Mouse (Mus musculus): ENCODE results near the gene Klk10.

Klk10 gene

DNA sequence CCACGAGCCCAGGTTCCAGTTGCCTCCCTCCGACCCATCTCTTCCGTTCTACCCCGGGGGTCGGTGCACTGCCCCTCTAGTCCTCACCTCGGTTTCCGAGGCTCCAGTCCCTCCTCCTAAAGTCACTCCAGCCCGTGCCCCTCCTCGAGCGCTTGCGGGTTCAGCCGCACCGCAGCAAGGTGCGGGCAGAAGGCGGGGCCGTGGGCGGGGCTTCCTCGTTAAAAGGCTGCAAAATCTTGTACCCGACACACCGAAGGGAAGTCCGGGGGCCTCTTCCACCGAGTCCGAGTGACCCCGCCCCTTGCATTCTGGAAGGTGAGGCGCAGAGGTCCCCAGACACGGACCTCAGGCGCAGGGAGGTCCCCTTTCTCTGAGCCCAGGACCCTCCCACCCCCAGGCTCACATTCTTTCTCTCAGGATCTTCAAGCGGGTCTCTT lies 16.5 kb downstream of the Klk10 start, which contains the start of gene Klk8:
Gene Klk8, plus strand, starts transcription at position 245 of the 437 bp plus-strand sequence.
- DNase-seq = no peak

DNA sequence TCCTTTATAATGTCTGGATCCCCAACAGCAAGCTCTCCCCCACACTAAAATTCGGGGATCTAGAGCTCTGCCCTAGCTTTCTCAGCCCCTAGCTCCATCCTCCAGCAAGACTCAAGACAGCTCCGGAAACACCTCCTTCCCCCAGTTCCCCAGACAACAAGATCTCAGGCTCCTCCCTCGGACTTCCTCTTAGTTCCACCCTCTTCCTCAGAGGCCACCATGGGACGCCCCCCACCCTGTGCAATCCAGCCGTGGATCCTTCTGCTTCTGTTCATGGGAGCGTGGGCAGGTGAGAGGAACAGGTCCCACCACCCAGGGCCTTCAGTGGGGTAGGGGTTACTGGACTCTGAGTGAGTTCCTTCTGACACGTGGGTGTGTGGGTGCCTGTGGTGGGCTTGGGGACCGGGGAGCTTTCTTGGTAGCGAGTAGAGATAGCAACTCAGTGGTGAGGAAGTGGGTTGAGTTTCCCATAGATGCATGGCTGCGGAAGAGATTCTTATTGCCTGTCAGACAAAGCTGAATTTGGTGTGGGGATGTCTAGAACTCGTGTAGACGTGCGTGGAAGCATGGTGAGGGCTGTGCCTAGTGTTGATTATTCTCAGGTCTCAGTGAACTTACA lies 17.1 kb downstream of the Klk10 start:
- DNase-seq = no peak

DNA sequence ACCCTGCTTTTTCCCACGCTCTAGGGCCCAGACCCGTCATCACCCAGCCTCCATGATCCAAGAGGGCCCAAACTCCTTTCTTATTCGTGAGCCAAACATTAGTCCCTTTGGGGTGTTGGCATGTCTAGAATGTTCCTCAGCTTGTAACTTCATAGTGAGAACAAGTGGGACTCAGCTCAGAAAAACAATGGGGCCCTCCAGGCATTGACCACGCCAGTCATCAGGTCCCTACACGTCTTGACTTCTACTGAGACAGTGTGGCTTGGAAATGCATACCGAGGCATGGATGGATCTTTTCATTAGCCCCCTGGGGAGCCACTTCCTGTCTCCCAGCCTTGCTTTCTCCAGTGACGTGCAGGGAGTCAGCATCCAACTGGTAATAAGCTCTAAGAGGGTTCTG lies 19.0 kb downstream of the Klk10 start:
- DNase-seq = no peak

DNA sequence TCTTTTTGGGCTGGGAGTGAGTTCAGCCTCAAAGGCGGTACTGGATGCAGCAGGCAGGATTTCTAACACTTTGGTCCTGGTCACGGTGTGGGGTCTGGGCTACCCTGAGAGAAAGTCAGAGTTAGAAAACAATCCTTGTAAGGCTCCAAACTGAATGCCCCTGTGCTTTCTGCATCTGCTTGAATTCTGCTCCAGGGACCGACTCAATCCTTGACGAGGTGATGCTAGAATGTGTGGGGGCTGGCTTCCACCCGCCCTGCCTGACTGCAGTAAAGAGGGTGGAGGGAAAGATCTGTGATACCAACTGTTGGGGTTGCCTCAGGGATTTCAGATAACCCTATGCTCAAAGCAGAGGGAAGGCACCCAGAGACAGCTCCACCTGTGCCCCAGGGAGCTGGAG lies 30.2 kb downstream of the Klk10 start, which contains the start of gene Klk7:
Gene Klk7, plus strand, starts transcription at position 301 of the 400 bp plus-strand sequence.
- no peak for DNase-seq

DNA sequence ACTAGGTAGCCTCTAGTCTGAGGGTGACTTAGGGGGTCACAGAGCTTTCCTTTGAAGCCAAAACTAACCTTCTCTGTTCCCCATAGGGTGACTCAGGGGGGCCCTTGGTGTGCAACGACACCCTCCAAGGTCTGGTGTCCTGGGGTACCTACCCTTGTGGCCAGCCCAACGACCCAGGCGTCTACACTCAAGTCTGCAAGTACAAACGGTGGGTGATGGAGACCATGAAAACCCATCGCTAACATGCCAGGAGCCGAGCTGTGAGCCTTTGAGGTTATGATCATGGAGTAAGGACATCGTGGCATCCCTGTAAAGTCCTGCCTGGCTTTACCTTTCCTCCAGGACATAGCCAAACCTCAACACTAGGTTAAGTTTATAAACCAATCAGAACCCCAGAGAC lies 34.4 kb downstream of the Klk10 start:
- DNase-seq = no peak

DNA sequence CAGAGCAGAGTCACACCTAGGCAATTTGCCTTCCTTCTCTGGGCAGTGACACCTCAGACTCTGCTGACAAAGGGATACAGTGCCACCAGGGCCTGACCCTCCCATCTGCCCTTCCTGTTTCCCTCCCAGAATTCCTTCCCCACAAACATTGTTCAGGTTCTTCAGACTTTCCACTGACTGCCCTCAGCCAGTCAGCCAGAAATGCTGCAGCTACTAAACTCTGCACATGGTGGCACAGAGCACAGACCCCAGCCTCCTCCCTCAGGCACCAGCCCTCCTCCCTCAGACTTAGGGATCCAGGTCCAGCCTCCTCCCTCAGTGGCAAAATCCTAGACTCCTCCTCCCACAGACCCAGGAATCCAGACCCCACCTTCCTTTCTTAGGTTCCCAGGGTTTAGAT lies 35.9 kb downstream of the Klk10 start:
- DNase-seq = no peak

DNA sequence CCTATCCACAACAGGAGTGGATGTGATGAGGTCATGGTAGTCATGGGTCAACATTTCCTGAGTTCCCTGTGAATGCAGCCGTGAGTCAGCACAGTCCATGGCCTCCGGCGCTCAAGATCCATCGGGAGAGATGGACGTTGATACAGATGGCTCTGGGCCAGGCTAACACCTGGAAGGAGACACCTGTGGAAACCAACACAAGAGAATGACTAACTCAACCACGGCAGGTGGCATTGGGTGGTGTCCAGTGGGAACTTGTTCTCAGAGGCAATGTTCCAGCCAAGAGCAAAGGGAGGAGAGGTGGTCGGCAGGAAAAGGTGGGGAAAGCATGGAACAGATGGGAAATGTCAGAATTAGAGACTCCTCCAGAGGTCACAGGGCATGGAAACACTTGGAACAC lies 40.7 kb downstream of the Klk10 start:
- DNase-seq = no peak

DNA sequence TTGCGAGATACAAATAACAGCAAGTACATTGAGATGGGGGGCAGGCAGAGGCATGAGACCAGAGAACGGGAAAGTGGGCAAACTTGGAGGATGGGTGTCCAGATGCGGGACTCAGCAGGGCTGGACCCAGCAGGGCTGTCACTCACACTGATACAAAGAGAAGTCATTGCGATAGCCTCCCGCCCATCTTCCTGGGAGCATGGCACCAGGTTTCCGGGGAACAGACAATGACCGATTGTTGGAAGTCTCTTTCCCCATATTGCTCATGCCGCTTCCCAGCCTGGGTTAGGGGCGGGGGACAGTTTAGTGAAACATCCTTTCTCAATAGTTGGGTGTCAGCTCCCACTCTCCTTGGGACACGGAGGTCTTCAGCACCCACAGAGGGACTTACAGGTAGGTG lies 43.4 kb downstream of the Klk10 start, which contains the start of gene Klk6:
Gene Klk6, plus strand, starts transcription at position 301 of the 400 bp plus-strand sequence.
- DNase-seq = no peak

DNA sequence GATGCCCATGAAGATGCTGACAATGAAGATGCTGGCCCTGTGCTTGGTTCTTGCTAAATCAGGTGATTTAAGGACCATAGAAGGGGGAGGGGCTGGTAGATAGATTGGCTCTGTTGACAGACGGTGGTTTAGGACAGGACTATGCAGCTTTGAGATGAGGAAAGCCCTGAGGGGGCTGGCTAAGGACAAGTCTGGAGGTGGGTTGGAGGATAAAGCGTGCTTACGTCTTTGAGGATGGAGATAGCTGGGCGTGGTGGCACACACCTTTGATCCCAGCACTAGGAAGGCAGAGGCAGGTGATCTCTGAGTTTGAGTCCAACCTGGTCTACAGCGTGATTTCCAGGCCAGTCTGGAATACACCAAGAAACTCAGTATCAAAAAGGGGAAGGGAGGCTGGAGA lies 45.2 kb downstream of the Klk10 start:
- DNase-seq = no peak

DNA sequence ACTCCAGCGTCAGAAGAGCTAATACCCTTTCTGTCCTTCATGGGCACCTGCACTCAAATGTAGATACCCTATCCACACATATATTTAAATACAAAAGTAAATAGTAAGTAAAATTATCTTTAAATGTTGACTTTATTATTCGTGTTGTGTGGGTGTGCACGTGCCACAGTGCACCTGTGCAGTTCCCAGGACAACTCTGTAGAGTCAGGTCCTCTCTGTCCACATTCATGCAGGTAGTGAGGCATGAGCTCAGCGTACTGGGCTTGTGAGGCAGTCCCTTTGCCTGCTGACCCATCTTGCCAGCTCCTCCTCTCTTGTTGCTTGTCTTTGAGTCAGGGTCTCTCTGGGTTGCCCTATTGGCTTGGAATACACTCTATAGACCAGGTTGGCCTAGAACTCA lies 46.9 kb downstream of the Klk10 start:
- no peak for DNase-seq

DNA sequence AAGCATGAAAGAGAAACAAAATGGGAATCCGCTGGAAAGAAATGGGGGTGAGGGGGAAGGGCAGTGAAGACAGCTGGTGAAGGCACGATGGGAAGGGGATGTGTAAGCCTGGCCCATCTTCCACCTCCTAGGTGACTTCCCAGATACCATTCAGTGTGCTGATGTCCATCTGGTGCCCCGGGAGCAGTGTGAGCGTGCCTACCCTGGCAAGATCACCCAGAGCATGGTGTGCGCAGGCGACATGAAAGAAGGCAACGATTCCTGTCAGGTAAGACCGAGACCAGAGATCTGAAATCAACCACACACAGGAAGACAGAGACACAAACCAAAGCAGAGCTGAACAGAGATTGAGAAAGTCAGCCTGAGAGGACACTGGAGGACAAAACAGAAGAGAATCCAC lies 48.2 kb downstream of the Klk10 start:
- no peak for DNase-seq
